Mouse (Mus musculus) embryo, embryonic 11.5 days (tissue): ENCODE results near the gene Ewsr1.

Experiments used
- DNase-seq: peaks from one replicate; pipeline ENCODE4 v3.0.0-alpha.2; 2012; ENCODE audit warnings: low read depth, low spot score

Ewsr1 gene

GRCm38 (mm10) chr11:5098736-5099542 lies at the start of gene Ewsr1, which contains the start of gene Rhbdd3:
TSS of gene Ewsr1 (minus strand) at chr11:5099266.
TSS of gene Rhbdd3 (plus strand) at chr11:5098926.
- DNase-seq = peak; percentile 96

GRCm38 (mm10) chr11:5145600-5145999 lies 46.5 kb upstream of the Ewsr1 start:
- DNase-seq = no peak

DNA sequence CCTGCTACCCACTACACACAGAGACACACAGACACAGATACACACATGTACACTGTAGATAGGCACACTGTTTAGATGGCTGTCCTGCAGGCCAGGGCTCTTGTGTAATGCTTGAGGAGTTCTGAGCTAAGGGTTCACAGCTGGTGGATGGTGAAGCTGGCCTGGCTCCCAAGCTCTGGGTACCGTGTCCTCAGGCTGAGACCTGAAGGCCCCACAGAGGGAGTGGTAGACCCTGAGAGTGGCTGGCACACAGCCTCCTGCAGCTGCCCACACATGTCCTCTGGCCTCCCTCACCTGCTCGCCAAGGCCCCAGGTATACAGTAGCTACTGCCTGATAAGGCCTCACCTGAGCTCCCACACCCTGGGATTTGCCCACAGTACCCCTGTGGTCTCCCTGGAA lies 42.9 kb upstream of the Ewsr1 start:
- DNase-seq = no peak

GRCm38 (mm10) chr11:5141252-5141651 lies 42.2 kb upstream of the Ewsr1 start:
- no peak for DNase-seq

DNA sequence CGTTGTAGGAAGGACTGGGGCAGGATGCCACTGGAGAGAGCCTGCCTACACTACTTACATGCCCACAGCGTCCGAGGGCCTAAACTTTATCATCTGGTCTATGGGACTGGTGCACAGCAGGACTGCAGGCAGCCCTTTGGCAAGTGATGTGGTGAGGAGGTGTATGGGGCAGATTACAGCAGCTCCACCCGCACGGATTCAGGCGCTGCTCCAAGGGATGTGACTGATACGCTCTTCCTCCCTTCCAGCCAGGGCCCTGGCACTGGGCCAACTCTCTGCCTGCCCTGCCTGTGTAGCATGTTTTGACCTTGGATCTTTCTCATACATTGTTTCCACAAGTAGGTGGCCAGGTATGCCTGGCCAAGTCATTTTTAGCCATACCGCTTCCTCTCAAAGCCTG lies 41.6 kb upstream of the Ewsr1 start:
- no peak for DNase-seq

DNA sequence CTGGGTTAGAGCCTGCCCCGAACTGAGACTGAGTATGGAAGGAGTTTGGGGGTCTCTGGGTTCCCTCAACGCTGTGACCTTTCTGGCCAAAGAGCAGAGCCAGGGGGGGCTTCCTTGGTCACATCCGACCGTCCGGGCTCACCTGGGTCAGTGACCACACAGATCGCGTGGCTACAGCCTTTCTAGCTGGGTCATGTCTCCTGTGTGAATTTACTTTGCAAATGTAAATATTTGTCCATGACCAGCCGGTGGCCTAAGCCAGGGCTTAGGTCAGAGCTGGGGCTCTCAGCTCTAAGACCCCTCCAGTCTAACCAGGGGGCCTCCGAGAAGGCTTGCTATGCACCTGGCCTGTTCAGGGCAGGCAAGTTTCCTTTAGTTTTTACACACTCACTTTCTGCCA lies 40.3 kb upstream of the Ewsr1 start:
- DNase-seq = no peak

- DNase-seq = no peak
Measured at GRCm38 (mm10) chr11:5138642-5139041, 39.6 kb upstream of the Ewsr1 start.

DNA sequence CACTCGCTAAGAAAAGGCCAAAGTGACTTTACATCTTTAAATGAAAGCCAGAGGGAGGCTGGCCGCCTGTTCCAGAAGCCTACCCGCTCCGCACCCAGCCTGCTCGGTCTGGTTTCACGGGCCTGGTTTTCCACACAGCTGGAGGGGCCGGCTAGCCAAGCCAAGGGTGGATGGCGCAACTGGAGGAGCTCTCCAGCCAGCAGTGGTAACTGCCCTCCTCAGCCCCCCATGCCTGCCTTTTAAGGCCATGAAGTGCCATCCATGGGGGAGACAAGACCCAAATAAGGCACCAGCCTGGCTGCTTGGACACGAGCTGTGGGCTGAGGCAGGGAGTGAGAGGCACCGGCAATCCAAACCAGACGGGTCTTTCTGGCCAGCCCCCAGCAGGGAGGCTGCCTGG lies 36.8 kb upstream of the Ewsr1 start:
- no peak for DNase-seq

DNA sequence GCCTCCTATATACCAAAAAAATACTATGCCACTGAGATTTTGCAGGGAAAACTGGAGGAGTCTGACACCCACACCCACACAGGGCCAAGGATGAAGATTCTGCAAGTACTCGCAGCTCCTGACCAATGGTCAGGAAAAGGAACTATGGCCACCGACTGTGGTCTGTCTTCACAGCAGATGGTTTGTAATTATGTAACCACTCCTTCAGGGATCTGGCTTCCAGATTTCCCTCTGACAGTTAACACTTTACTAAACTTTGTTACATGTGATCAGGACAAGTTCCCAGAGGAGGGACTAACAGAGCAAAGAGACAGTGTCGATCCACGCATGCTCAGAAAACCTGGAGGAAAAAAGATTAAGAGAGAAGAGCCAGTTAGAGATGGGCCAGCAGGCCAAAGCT lies 33.7 kb upstream of the Ewsr1 start:
- DNase-seq = no peak

DNA sequence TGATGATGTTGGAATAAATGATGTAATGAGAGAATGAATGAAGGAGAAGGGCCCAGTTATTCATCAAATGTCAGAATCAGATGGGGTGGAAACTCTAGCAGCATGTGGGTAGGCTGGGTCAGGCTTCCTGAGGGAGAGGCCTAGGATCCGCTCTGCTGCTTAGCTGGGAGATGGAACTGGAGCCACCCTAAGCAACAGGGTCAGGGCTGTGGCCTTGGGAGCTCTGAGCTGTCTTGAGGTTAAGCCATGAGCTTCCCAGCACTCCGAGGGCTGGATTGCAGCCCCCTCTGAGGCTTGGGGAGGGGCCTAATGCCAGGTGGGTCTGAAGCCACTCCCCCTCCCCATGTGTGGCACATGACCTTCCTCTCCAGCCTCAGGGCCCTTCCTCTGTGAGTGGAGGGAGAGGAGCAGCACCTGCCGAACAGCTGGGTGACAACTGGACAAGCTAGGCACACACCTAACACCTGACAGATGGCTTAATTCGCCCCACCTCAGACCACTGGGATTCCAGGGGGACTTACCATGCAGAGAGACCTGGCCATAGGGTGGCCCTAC lies 31.1 kb upstream of the Ewsr1 start:
- DNase-seq = no peak

DNA sequence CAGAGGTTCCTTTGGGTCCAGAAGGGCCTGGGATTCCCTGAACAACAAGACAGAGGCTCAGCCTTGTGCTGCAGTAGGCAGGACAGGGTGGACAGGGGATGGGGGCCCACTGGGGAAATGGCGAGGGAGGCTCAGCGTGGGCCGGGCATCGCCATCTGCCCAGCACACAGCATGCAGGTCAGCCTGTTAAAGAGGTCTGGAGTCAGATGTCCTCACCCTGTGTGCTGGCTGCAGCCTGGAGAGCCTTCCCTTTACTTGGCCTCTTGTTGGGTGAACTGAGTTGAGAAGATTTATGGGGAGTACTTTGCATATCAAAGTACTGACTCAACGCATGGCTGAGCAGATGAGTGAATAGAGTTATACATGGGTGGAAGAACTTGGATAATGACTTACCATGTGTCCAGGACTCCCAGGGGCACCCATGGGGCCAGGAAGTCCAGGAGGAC lies 30.0 kb upstream of the Ewsr1 start:
- DNase-seq = no peak

DNA sequence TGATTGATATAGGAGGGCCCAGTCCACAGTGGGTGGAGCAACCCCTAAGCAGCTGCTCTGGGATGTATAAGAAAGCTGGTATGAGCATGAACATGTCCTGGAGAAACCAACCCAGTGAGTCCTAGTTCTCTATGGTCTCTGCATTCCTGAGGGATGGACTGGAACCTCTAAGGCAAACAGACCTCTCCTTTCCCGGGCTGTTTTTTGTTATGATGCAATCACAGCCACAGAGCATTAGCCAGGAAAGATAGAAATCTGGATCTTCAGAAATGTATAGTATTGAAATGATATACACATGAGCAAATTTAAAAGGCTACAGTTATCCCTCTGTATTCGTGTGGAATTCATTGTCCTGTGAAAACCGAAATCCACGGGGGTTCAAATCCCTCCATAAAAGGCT lies 26.6 kb upstream of the Ewsr1 start:
- no peak for DNase-seq

DNA sequence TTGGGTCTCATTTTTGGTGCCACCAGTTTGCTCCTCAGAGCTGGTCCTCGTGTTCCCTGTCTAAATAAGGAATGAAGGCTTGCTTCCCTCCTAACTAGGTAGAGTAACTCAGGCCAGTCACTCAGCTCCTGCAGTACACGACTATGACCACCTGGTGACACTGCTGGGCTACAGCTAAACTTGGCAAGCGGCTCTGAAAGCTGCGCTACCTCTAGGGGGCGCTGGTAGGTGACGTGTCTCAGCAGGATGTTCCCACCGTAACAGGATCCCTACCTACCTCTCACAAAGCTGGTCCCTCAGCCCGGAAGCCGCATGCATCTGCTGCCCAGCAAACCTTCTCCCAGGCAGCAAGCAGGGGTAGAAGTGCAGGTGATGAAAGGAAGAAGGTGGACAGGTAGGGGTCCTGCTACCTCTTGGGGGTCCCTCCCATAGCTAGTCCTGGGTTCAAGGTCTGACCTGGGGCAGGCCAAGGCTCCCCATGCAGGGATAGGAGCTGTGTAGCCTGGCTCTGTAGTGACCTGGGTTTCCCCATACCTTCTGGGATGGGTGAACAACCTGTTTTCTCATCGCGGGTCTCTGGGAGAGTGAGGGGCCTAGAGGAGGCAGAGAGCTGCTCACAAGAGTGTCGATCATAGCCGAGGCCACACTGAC lies 16.0 kb upstream of the Ewsr1 start:
- peak; percentile 81 for DNase-seq

DNA sequence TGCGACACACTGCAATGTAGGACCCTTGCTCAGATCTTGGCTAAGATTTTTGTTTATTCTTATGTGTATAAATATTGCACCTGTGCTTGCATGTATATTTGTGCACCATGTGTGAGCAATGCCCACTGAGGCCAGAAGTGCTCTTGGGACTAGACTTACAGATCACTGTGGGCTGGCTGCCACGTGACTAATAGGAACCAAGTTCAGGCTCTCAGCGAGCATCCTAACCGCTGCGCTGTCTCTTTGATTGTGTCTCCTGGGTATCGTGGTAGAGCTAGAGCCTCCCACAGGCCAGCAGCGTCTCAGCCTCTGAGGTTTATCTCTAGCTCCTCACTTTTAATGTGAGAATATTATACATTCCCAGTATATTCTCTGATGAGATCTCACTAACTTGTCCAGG lies 14.6 kb upstream of the Ewsr1 start:
- no peak for DNase-seq

- DNase-seq = no peak
Measured at GRCm38 (mm10) chr11:5109441-5109840, 10.4 kb upstream of the Ewsr1 start.

- no peak for DNase-seq
Measured at GRCm38 (mm10) chr11:5103986-5104509, 5.0 kb upstream of the Ewsr1 start.

DNA sequence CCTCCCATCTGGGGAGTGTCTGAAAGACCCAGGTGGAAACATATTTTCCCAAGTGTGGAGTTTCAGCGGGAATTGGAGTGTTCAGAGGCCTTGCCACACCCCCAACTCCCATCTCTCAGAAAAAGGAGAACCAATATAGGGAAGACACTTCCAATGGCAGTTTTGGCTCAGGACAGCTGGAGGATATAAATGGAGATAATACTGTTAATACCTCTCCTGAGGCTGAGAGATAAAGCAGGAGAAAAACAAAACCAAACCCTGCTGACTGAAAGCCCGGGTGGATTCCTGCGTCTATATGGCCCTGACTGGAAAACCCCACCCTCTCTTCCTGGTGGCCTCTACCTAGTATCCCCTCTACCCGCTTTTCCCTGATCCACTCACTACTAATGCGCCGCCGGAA lies 3.3 kb upstream of the Ewsr1 start:
- DNase-seq = no peak

- no peak for DNase-seq
Measured at GRCm38 (mm10) chr11:5101641-5102040, 2.6 kb upstream of the Ewsr1 start.

- DNase-seq = no peak
Measured at GRCm38 (mm10) chr11:5100801-5101200, 1.7 kb upstream of the Ewsr1 start.

GRCm38 (mm10) chr11:5100283-5100682 lies 1.2 kb upstream of the Ewsr1 start:
- DNase-seq = no peak

GRCm38 (mm10) chr11:5099576-5100183 lies 614 bp upstream of the Ewsr1 start:
- DNase-seq = peak; percentile 77
